Comparison of ENCODE assay signal across 22 mouse cellular contexts in genomic region chr5:125276765-125277164, GRCm38 (mm10).
DNase-seq lines count a peak whose midpoint lies in the region; TF ChIP-seq lines count a peak whose summit lies in the region.
"Had no signal": no experiment of that assay in that cellular context is flagged by ENCODE, and none has a peak within 500 bp of the region (broad histone marks: within the 10 kb centered on the region; RNA-seq: fewer than 3 reads in every experiment).

No protein-coding gene starts in this region.

- H3K4me3 ChIP-seq in cerebellum, adult 2 months (replicated peaks; ENCODE audit: insufficient read depth, low read depth, low read length), result no peak overlapping the region
- H3K4me3 ChIP-seq: embryonic facial prominence, embryonic 10.5 days; embryonic facial prominence, embryonic 15.5 days; forebrain, embryonic 12.5 days; hindbrain, embryonic 10.5 days; hindbrain, embryonic 15.5 days; kidney, embryonic 15.5 days; liver, embryonic 12.5 days had no signal

- TF ChIP-seq POLR2A in cerebellum, adult 2 months (IDR thresholded peaks at IDR 0.05; ENCODE audit: borderline replicate concordance, insufficient read depth, low read length), result no peak

- 19% methylated on average over 4 of the region's 4 CpGs for WGBS in cerebellum, adult 2 months

- DNase-seq in cerebellum, adult 2 months, result peak; percentile 54 to 64
- DNase-seq in cerebellum, postnatal 4 days (ENCODE audit: low spot score in 2 of 2), result no peak
- peak; percentile 97 for DNase-seq in Muller cell, postnatal 12 days (ENCODE audit: inconsistent ontology term)
- DNase-seq in cerebellum, adult 9-10 months, result peak; percentile 57
- peak; percentile 53 to 56 for DNase-seq in cerebellum, postnatal 36 days
- DNase-seq in adipocyte (ENCODE audit: low spot score), result no peak
- DNase-seq in kidney, postnatal 14 days, result no peak
- DNase-seq: adrenal gland, postnatal 25 days; forebrain, postnatal 0 days; heart, postnatal 14 days; kidney, adult 18-20 months; kidney, postnatal 4 days; liver, postnatal 0 days; lung, postnatal 36 days; right cerebral cortex, postnatal 4 days had no signal

- no peaks in the 10 kb centered on the region for H3K27me3 ChIP-seq in cerebellum, adult 2 months (ENCODE audit: control insufficient read depth, insufficient read depth, low read length)
- H3K27me3 ChIP-seq: embryonic facial prominence, embryonic 15.5 days; forebrain, embryonic 12.5 days; hindbrain, embryonic 15.5 days; kidney, embryonic 15.5 days; liver, embryonic 12.5 days had no signal

- no peak overlapping the region; the same call in 1 of the 2 replicates for H3K27ac ChIP-seq in cerebellum, adult 2 months (ENCODE audit: insufficient read depth, low read length)
- H3K27ac ChIP-seq: embryonic facial prominence, embryonic 10.5 days; embryonic facial prominence, embryonic 15.5 days; forebrain, embryonic 12.5 days; hindbrain, embryonic 10.5 days; hindbrain, embryonic 15.5 days; kidney, embryonic 15.5 days; liver, embryonic 12.5 days had no signal

- TF ChIP-seq CTCF in cerebellum, adult 2 months (IDR thresholded peaks at IDR 0.05; ENCODE audit: borderline replicate concordance, insufficient read depth, low read depth, low read length), result no peak

- H3K4me1 ChIP-seq in cerebellum, adult 2 months (ENCODE audit: control insufficient read depth, insufficient read depth, low read length), result peaks cover 17% of the 10 kb centered on the region

Comparison
In these comparisons a context has a peak if more than half of its experiments do, and no peak if none do; other contexts are left out.
1. DNase-seq: peak in cerebellum, adult 2 months (2 of 2), Muller cell, postnatal 12 days (single experiment), cerebellum, adult 9-10 months (single experiment) and cerebellum, postnatal 36 days (2 of 2); none in cerebellum, postnatal 4 days (0 of 2), adipocyte (single experiment) and kidney, postnatal 14 days (single experiment).